Mouse (Mus musculus): ENCODE measurements around the gene Rapgef2.
"Not testable (repeated sequence)": the region's sequence is repeated elsewhere in the genome, so short reads cannot be mapped to it uniquely, and the experiment has no call there.

Rapgef2 gene

DNA sequence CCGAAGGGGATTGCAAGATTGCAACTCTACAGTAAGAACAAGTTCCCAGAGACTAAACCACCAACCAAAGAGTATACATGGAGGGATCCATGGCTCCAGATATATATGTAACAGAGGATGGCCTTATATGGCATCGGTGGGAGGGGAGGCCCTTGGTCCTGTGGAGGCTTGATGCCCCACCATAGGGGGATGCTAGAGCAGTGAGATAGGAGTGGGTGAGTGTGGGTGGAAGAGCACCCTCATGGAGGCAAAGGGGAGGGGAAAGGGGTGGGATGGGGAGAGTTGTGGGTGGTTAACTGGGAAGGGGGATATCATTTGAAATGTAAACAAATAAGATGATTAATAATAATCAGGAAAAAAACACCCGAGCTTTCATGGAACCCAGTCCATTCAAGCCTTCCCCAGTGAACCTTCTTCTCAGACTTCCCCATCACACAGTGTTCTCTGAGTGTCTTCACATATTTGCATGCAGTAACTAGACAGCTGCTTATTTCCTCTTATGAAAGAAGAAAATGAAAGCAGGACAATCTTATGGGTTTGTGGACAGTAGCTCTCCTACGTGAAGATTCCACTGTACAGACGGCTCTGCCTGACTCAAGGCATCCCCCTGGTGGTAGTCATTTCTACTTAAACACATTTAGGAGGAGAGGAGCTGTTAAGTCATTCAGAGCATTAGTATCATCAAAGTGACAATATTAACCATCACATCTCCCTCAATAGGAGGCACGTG lies 89.4 kb downstream of the Rapgef2 start:
- peak; percentile 67 for DNase-seq

DNA sequence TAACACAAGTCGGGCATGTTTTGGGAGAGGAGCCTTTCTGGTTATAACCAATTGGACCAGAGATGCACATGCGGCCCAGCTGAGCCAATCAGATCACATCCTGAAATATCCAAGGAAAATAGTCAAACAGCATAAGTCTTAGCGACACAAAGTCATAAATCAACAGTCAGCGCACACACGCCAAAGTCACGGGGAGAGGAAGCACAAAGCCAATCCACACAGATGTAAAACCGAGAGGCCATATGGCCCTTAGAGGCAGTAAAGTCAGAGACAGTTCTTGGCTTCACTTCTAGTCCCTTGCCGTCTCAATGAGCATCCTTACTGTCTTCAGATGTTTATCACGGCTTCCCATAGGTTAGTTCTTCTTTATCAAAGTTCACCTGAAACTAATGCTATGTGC lies 91.0 kb downstream of the Rapgef2 start:
- no peak for DNase-seq

DNA sequence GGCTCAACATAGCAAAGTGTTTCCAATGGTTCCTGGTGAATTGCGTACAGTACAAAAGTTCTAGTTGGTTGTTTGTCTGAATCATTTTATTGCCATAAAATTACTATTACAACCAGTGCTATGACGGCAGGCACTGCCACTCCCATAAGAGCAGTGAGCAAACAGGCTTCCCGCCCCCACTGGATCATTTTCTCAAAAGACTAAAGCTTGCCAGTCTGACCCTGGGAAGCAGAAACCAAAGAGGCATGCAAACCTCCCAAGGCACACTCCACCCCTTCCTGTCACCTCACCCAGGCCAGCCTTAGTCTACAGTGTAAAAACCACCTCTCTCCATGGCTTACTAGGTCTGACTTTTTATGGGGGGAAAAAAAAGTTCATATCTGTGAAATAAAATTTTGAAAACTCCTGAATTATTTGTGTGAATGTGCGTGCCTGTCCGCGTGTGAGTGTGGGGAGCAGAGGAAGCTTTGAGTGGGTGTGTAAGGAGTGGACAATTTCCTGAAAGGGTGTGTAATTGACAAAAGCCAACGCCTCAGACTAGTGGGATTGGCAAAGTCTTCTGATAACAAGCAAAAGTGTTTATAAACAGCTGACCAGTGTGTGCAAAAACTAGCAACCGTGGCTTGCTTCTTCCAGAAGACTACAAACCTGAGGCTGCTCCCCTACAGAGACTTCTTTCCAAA lies 92.1 kb downstream of the Rapgef2 start:
- DNase-seq = no peak

DNA sequence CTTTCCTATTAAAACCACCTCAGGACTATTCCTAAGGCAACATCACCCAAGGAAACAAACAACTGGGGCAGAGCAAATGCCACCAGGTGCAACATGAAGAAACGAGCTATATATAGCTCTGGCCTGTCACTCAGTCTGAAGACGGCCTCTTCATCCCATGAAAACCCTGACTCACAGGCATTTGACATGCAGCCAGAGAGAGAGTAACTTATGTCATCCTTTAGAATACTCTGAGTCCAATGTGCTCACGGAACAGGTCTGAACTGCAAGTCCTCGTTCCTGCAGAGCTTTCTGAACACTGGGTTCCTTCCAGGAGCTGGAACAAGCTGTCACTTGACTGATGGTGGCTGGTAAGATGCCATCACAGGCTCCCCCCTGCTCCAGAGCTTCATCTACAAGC lies 93.3 kb downstream of the Rapgef2 start:
- no peak for DNase-seq

DNA sequence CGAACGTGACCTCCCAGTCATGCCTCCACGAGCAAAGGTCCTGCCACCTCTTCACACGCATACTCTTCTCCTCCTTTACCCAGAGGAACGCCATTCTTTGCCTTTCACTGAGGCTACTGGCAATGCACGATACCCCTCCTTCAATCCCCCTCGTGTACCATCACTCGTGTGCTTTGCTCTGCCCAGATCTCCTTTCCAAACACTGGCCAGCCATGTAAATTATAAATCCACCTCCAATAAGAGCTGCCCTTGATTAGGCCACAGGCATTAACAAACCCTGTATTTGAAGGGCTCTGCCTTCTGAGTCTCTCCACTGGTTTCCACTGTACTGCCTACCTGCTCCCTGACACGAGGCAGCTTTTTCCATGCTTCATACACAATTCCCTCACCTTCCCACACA lies 94.3 kb downstream of the Rapgef2 start:
- DNase-seq = no peak

DNA sequence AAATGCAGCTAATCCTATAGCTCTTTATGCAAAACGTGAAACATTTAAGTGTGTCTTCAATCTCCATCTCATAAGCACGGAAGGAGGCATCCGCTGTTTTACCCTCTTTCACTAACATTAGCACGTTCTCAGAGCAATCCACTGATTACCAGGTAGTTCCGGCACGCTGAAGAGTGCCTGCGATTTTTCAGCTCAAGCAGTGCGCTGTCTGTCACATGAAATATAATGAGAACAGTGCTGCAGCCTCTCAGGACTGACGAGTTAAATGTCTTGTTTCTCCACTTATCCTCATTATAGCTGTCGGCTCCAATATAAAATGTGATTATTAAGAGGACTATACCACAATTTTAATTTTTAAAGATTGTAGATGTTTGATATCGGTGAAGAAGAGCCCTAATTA lies 94.8 kb downstream of the Rapgef2 start:
- DNase-seq = no peak

- DNase-seq = no peak
These were observed 95.9 kb downstream of the Rapgef2 start for GRCm38 (mm10) chr3:79190377-79190776.

DNA sequence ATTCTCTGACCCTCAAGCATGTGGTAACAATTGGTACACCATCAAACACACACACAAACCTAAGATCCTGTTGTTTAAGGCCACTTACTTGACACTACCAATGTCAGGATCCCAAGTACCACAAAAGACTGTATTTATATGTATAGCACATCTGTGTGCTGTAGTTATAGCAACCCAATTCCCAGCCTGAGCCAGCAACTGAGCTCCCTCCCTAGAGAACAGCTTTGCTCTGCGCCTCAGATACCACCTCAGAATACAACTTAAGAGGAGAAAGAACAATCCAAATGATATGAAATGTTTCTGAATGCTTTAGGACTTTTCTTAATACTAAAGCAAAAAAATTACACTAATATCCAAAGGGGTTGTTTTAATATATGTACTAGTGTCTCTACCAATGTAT lies 98.4 kb downstream of the Rapgef2 start:
- DNase-seq = no peak

- DNase-seq = no peak
These were observed 104.0 kb downstream of the Rapgef2 start for GRCm38 (mm10) chr3:79182290-79182689.

DNA sequence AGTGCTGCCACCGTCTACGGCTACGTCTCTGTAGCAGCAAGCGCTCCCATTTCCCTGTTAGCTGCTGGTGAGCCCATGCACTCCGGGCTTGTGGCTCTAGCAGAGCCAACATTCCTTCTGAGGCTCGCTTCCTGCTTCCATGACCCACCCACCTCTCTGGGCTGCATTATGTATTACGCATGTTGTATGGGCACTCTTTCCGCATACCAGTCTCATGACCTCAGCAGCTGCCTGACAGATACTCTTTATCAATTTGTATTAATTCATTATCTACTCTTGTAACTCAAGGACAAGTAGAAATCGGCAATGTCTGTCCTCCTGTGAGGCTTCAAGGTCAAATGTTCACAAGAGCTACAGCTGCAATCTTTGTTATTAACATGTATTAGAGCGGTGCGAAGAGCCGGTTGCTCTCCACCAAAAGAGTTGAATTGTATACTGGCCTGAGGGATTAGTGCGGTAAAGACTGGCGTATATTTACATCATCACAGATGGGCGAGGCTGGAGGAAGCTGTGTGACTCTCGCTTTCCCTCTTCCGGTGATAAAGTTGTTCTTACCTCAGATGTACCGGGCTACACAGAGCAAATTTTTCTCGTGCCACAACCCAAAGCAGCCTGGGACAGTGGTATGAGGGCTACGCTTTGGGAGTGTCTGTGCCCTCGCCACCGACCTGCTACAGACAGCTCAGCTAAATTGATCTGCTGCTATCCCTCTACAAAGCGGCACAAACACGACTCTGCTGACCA lies 104.9 kb downstream of the Rapgef2 start:
- peak; percentile 79 for DNase-seq

DNA sequence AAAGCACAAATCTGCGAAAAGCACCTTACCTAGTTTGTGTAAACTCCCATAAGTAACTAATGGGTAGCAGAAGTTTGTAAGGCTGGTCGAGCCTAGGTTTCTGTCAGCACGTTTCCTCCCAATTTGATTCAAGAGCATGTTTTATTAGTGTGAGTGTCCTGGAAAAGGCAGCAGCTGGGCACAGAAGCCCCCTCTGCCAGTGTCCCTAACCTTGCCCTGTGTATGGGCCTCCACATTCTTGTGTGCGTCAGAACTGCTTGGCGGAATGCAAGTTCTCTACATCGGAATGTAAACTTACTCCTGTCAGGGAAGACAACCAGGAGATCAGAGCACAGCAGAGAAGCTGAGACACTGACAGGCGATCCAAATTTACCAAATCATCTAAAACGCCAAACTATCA lies 106.2 kb downstream of the Rapgef2 start:
- no peak for DNase-seq

- no peak for DNase-seq
These were observed 106.7 kb downstream of the Rapgef2 start for GRCm38 (mm10) chr3:79179499-79180053.

- DNase-seq = peak; percentile 24
These were observed 107.6 kb downstream of the Rapgef2 start for GRCm38 (mm10) chr3:79178708-79179107.

DNA sequence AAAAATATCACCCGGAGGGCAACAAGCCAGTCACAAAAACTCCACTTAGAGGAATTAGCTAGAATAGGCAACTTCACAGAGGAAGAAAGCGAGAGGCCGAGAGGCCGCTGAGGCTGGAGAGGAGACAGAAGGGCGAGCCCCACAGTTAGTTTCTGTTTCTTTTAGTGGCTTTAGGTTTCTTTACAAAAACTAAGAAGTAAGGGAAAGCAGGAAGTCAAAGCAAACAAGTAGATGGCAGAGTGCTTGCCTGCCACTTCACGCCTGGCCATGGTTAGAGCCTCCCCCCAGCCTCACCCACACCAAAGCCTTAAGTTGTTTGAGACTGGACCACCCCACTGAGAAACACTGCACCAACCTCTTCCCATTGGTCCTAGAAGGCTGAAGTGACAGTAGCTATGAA lies 108.2 kb downstream of the Rapgef2 start:
- peak; percentile 49 for DNase-seq

GRCm38 (mm10) chr3:79177136-79177870 lies 109.0 kb downstream of the Rapgef2 start:
- no peak for DNase-seq

- no peak for DNase-seq
These were observed 112.1 kb downstream of the Rapgef2 start for GRCm38 (mm10) chr3:79174168-79174567.

DNA sequence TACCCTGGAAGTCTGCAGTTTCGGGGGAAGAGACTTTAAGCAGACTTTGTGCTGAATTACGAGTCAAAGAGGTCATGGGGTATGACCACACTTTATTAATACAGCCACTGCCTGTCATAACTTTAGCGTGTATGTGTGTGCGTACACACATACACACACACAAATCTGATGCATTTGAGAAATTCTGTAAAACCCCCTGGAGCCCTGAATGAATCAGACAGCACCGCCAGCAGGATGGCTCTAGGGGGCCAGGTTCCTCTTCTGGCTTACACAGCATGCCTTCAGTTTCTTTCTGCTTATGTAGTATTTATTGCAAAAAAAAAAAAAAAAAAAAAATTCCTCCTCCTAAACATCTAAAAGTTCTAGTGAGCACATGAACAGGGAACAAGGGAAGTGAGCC lies 113.0 kb downstream of the Rapgef2 start:
- DNase-seq = no peak

GRCm38 (mm10) chr3:79171146-79171545 lies 115.2 kb downstream of the Rapgef2 start:
- DNase-seq = not testable (repeated sequence)

DNA sequence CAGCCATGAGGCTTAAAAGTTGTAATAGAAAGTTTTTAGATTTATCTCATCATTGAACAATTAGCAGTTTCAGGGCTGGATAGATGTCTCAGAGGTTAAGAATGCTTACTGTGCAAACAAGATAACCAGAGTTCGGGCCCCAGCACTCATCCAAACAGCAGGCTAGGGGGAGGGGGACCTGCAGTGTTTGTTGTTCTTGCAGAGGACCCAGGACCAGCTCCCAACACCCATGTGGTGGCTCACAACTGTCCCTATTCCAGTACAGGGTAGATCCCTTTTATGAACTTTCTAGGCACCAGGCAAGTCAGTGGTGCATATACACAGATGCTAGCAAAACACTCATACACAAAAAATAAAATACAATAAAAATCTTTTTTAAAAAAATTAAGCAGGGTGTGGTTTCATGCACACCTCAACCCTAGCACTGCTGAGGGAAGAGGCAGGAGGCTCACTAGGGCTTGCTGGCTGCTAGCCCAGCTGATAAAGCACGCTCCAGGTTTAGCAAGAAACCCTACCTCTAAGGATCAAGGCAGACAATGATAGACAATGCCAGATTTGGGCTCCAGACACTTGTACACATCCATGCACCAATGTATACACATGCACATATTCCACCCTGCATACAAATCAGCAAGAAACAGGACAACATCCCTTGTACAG lies 118.0 kb downstream of the Rapgef2 start:
- no peak for DNase-seq

DNA sequence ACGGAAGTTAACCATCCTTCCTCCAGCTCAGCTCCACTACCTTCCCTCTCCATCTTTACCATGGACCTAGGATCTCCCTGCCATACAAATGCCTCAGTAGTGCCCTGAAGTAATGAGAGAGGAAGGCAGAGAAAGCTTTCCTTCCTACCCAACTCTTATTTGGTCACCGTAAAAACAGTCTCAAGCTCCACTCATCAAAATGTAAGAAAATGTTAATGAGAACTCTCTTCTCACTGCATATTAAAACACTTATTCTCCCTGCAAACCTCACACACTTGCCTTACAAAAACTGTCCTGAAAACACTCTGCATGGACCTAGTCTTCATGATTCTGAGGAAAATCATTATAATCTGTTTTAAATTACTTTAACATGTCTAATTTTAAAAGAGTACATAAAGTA lies 118.7 kb downstream of the Rapgef2 start:
- no peak for DNase-seq

DNA sequence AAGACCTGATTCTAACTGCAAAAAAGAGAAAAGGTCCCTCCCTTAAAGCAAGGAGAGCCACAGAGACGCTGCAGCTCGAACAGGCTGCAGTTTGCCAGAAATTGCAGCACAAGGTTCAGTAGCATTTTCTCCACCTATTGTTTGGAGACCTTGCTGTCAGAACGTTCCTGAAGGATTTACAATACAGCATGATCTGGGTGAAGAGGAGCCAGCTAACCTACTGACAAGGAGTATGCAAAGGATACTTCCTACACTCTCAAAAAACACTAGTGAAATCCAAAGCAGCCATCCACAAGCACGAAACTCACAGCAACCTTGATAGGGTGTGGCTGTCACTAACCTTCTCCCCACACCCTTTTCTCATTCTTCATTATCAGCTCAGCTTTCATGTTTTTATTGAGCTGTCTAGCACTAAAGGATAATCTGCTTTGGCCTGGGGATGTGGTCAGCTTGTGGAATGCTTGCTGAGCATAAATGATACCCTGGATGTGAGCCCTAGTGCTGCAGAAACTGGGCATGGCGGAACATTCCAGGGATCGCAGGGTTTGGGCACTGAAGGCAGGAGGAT lies 124.4 kb downstream of the Rapgef2 start:
- DNase-seq = no peak
